Mouse (Mus musculus) liver, adult 2 months (tissue): ENCODE measurements at regions not wholly inside any gene's neighbourhood (a gene's known extent, or its start where the extent isn't known, plus 50 kb on each side); places are given as distances from the start of the nearest gene placed in this dataset.

ENCODE experiments used
- DNase-seq: peaks from one replicate; pipeline ENCODE4 v3.0.0-alpha.2; 2011; ENCODE audit warnings: low read depth, low spot score; ENCODE audit errors: extremely low read depth
- H3K27ac ChIP-seq: fragments of 200-500 bp; replicated peaks from 2 replicates; pipeline ENCODE4 v1.5.1; 2012; ENCODE audit warnings: low read depth, mild to moderate bottlenecking, control low read depth, inconsistent platforms, low read length; ENCODE audit not compliant: insufficient read depth
- H3K27me3 ChIP-seq: fragments of 200-500 bp; 2 replicates; pipeline ENCODE4 v1.6.1; 2012; ENCODE audit warnings: mild to moderate bottlenecking, moderate library complexity, low read length, inconsistent platforms; ENCODE audit not compliant: control insufficient read depth, insufficient read depth
- H3K36me3 ChIP-seq: fragments of 200-500 bp; 2 replicates; pipeline ENCODE4 v1.6.1; 2012; ENCODE audit warnings: low read length, inconsistent platforms; ENCODE audit not compliant: control insufficient read depth, insufficient read depth
- H3K4me1 ChIP-seq: fragments of 200-500 bp; 2 replicates; pipeline ENCODE4 v1.6.1; 2011; ENCODE audit warnings: low read length; ENCODE audit not compliant: control insufficient read depth, insufficient read depth
- H3K4me3 ChIP-seq: fragments of 200-500 bp; 2 replicates; pipeline ENCODE4 v1.5.1; 2011; ENCODE audit warnings: low read depth, mild to moderate bottlenecking, control low read depth, low read length, moderate library complexity; ENCODE audit not compliant: insufficient read depth
- H3K79me2 ChIP-seq: fragments of 200-500 bp; 2 replicates; pipeline ENCODE4 v1.6.1; 2012; ENCODE audit warnings: inconsistent platforms, mild to moderate bottlenecking, low read length, moderate library complexity; ENCODE audit not compliant: control insufficient read depth, insufficient read depth
- H3K9ac ChIP-seq: fragments of 200-500 bp; 2 replicates; pipeline ENCODE4 v1.6.1; 2012; ENCODE audit warnings: low read depth, mild to moderate bottlenecking, control low read depth, inconsistent platforms, low read length
- CTCF ChIP-seq: fragments of 200-500 bp; IDR thresholded peaks from 2 replicates; pipeline ENCODE4 v1.5.1; 2011; ENCODE audit warnings: low read depth, low read length, control low read depth
- POLR2A ChIP-seq: fragments of 200-500 bp; IDR thresholded peaks from 2 replicates; pipeline ENCODE4 v1.6.1; 2011; ENCODE audit warnings: low read length, control low read depth; ENCODE audit not compliant: insufficient read depth; ENCODE audit errors: extremely low read depth
- WGBS: fragments of 180-500 bp; shearing (Covaris S2); methylation state at CpG from one replicate; pipeline ENCODE4 v1.1.7; 2018; 5-methylcytosine and 5-hydroxymethylcytosine counted together

- Histone ChIP-seq H3K9ac (no peak overlapping the region), H3K27me3 (no peaks in the 10 kb centered on the region), H3K79me2 (no peaks in the 10 kb centered on the region), H3K4me1 (no peaks in the 10 kb centered on the region), H3K27ac (no peak overlapping the region), H3K36me3 (no peaks in the 10 kb centered on the region), H3K4me3 (no peak overlapping the region)
- TF ChIP-seq POLR2A (no peak), CTCF (no peak)
- WGBS = 88% methylated on average over 9 of the region's 9 CpGs
- no peak for DNase-seq
These were observed 618.2 kb upstream of the Alcam start for GRCm38 (mm10) chr16:53071887-53072682.

- DNase-seq = no peak
- Histone ChIP-seq H3K79me2 (no peaks in the 10 kb centered on the region), H3K36me3 (no peaks in the 10 kb centered on the region), H3K4me1 (no peaks in the 10 kb centered on the region), H3K27me3 (no peaks in the 10 kb centered on the region), H3K27ac (no peak overlapping the region), H3K9ac (no peak overlapping the region), H3K4me3 (no peak overlapping the region)
- no peak for TF ChIP-seq CTCF
- 72% methylated on average over 3 of the region's 3 CpGs for WGBS
These were observed 610.3 kb upstream of the Alcam start for GRCm38 (mm10) chr16:53064151-53064550.

GRCm38 (mm10) chr16:53063061-53063460 lies 609.2 kb upstream of the Alcam start:
- no peak for TF ChIP-seq CTCF
- TF ChIP-seq POLR2A = no peak
- WGBS = 79% methylated on average over 5 of the region's 5 CpGs

GRCm38 (mm10) chr16:53026056-53026455 lies 572.2 kb upstream of the Alcam start:
- Histone ChIP-seq H3K36me3 (no peaks in the 10 kb centered on the region), H3K4me3 (no peak overlapping the region), H3K27me3 (no peaks in the 10 kb centered on the region), H3K4me1 (no peaks in the 10 kb centered on the region), H3K79me2 (no peaks in the 10 kb centered on the region), H3K27ac (no peak overlapping the region), H3K9ac (no peak overlapping the region)
- no peak for DNase-seq
- 48% methylated on average over 1 of the region's 1 CpGs for WGBS
- TF ChIP-seq CTCF (no peak), POLR2A (no peak)

More at GRCm38 (mm10) chr16:53063061-53063460, 609.2 kb upstream of the Alcam start:
- Histone ChIP-seq H3K27me3 (no peaks in the 10 kb centered on the region), H3K9ac (no peak overlapping the region), H3K36me3 (no peaks in the 10 kb centered on the region), H3K4me3 (no peak overlapping the region), H3K4me1 (no peaks in the 10 kb centered on the region), H3K27ac (no peak overlapping the region), H3K79me2 (no peaks in the 10 kb centered on the region)
- DNase-seq = peak; percentile 1

- H3K27me3 ChIP-seq = no peaks in the 10 kb centered on the region
- no peaks in the 10 kb centered on the region for H3K79me2 ChIP-seq
- no peak overlapping the region for H3K9ac ChIP-seq
- no peak overlapping the region for H3K27ac ChIP-seq
- TF ChIP-seq CTCF = no peak
- TF ChIP-seq POLR2A = no peak
- H3K4me3 ChIP-seq = no peak overlapping the region
- no peaks in the 10 kb centered on the region for H3K36me3 ChIP-seq
- H3K4me1 ChIP-seq = no peaks in the 10 kb centered on the region
- 87% methylated on average over 1 of the region's 1 CpGs for WGBS
- DNase-seq = no peak
These were observed 558.0 kb upstream of the Alcam start for GRCm38 (mm10) chr16:53011847-53012246.

GRCm38 (mm10) chr16:52988852-52989397 lies 535.1 kb upstream of the Alcam start:
- no peaks in the 10 kb centered on the region for H3K79me2 ChIP-seq
- no peak overlapping the region for H3K9ac ChIP-seq
- no peak for TF ChIP-seq CTCF
- no peak for TF ChIP-seq POLR2A
- no peaks in the 10 kb centered on the region for H3K27me3 ChIP-seq
- no peak for DNase-seq
- H3K27ac ChIP-seq = no peak overlapping the region
- H3K4me3 ChIP-seq = no peak overlapping the region
- no peaks in the 10 kb centered on the region for H3K4me1 ChIP-seq
- WGBS = 88% methylated on average over 1 of the region's 1 CpGs
- no peaks in the 10 kb centered on the region for H3K36me3 ChIP-seq
